Mouse (Mus musculus) T-helper 17 cell (primary cell): Measurements from ENCODE around the gene Esyt2.

Experiments used
- in situ Hi-C, 2 experiments: fragments of 300-600 bp; cut with MboI, MseI; formaldehyde crosslinking; loops; 1 replicate in 1 of 2; 2 replicates in 1 of 2; pipeline ENCODE4 v1.15.1; 2025; ENCODE audit warnings: high pct_unique_total_duplicates in 2 of 2

Gene Esyt2

GRCm38 (mm10) chr12:116280149-116280652 lies 795 bp upstream of the Esyt2 start:
- in situ Hi-C loops: loop anchor here (5.0 to 10.0 kb wide), 2 partner anchors 125 to 127 kb away; partner anchors contain the start of gene Ncapg2 (in 2 of the 2)

GRCm38 (mm10) chr12:116281427-116282281 lies 658 bp downstream of the Esyt2 start:
- in situ Hi-C loops: loop anchor here (5.0 to 10.0 kb wide), 2 partner anchors 123 to 126 kb away; partner anchors contain the start of gene Ncapg2 (in 2 of the 2)

GRCm38 (mm10) chr12:116282856-116283255 lies 1.9 kb downstream of the Esyt2 start:
- in situ Hi-C loops: loop anchor here (5.0 to 10.0 kb wide), 2 partner anchors 122 to 124 kb away; partner anchors contain the start of gene Ncapg2 (in 2 of the 2)

GRCm38 (mm10) chr12:116283511-116283910 lies 2.5 kb downstream of the Esyt2 start:
- in situ Hi-C loops: loop anchor here (5.0 to 10.0 kb wide), 2 partner anchors 121 to 124 kb away; partner anchors contain the start of gene Ncapg2 (in 2 of the 2)

- in situ Hi-C loops: no loop called here
Measured at GRCm38 (mm10) chr12:116293185-116293584, 12.2 kb downstream of the Esyt2 start.

- in situ Hi-C loops: no loop called here
Measured at GRCm38 (mm10) chr12:116293599-116294292, 12.8 kb downstream of the Esyt2 start.

- in situ Hi-C loops: no loop called here
Measured at GRCm38 (mm10) chr12:116299906-116300305, 18.9 kb downstream of the Esyt2 start.

- in situ Hi-C loops: no loop called here
Measured at GRCm38 (mm10) chr12:116302181-116302580, 21.2 kb downstream of the Esyt2 start.

- in situ Hi-C loops: no loop called here
Measured at GRCm38 (mm10) chr12:116306042-116306441, 25.0 kb downstream of the Esyt2 start.

GRCm38 (mm10) chr12:116307870-116308269 lies 26.9 kb downstream of the Esyt2 start:
- in situ Hi-C loops: no loop called here

- in situ Hi-C loops: no loop called here
Measured at GRCm38 (mm10) chr12:116308612-116309011, 27.6 kb downstream of the Esyt2 start.

GRCm38 (mm10) chr12:116313816-116314215 lies 32.8 kb downstream of the Esyt2 start:
- in situ Hi-C loops: no loop called here

GRCm38 (mm10) chr12:116315498-116315897 lies 34.5 kb downstream of the Esyt2 start:
- in situ Hi-C loops: no loop called here

- in situ Hi-C loops: no loop called here
Measured at GRCm38 (mm10) chr12:116317818-116318217, 36.8 kb downstream of the Esyt2 start.

- in situ Hi-C loops: no loop called here
Measured at GRCm38 (mm10) chr12:116325545-116325944, 44.5 kb downstream of the Esyt2 start.

- in situ Hi-C loops: no loop called here
Measured at GRCm38 (mm10) chr12:116326159-116326558, 45.2 kb downstream of the Esyt2 start.

- in situ Hi-C loops: no loop called here
Measured at GRCm38 (mm10) chr12:116334253-116334652, 53.3 kb downstream of the Esyt2 start.

GRCm38 (mm10) chr12:116340160-116340559 lies 59.2 kb downstream of the Esyt2 start:
- in situ Hi-C loops: no loop called here

- in situ Hi-C loops: no loop called here
Measured at GRCm38 (mm10) chr12:116348755-116349286, 67.8 kb downstream of the Esyt2 start.

- in situ Hi-C loops: no loop called here
Measured at GRCm38 (mm10) chr12:116349376-116349775, 68.4 kb downstream of the Esyt2 start.

- in situ Hi-C loops: no loop called here
Measured at GRCm38 (mm10) chr12:116351022-116351421, 70.0 kb downstream of the Esyt2 start.

GRCm38 (mm10) chr12:116352404-116352803 lies 71.4 kb downstream of the Esyt2 start:
- in situ Hi-C loops: no loop called here
